11 mouse cellular contexts compared by ENCODE assay signal in genomic region chr15:37036481-37037156, GRCm38 (mm10). TPM values are rescaled to one million over a fixed set of nuclear protein-coding genes. Genes with fewer than 3 reads are reported as not detected.
DNase-seq lines count a peak whose midpoint lies in the region; ATAC-seq lines count a peak whose summit lies in the region.
"Had no signal": no experiment of that assay in that cellular context is flagged by ENCODE, and none has a peak within 500 bp of the region (broad histone marks: within the 10 kb centered on the region; RNA-seq: fewer than 3 reads in every experiment).

No protein-coding gene starts in this region.

- peak overlapping the region; percentile 68 for H3K27ac ChIP-seq in heart, embryonic 13.5 days (replicated peaks)
- H3K27ac ChIP-seq: limb, embryonic 15.5 days had no signal

- no peaks in the 10 kb centered on the region for H3K27me3 ChIP-seq in heart, embryonic 13.5 days (replicated peaks)
- H3K27me3 ChIP-seq: limb, embryonic 15.5 days had no signal

- H3K9me3 ChIP-seq in heart, embryonic 13.5 days = no peaks in the 10 kb centered on the region
- H3K9me3 ChIP-seq: limb, embryonic 15.5 days had no signal

- H3K4me3 ChIP-seq in heart, embryonic 13.5 days = no peak overlapping the region
- H3K4me3 ChIP-seq: limb, embryonic 15.5 days had no signal

- peaks cover 26% of the 10 kb centered on the region for H3K4me1 ChIP-seq in heart, embryonic 13.5 days

- no peaks in the 10 kb centered on the region for H3K36me3 ChIP-seq in heart, embryonic 13.5 days
- H3K36me3 ChIP-seq: limb, embryonic 15.5 days had no signal

- DNase-seq in adrenal gland, postnatal 14 days = peak; percentile 13
- no peak for DNase-seq in adrenal gland, postnatal 25 days
- DNase-seq in left cerebral cortex, adult 11 months (ENCODE audit: low spot score) = peak; percentile 47
- DNase-seq in left cerebral cortex, adult 8-10 months (ENCODE audit: low spot score in 2 of 2) = no peak
- peak; percentile 47 to 57 for DNase-seq in left cerebral cortex, postnatal 25 days (ENCODE audit: low spot score in 2 of 2)
- DNase-seq in T-cell, adult 2 months (ENCODE audit: low spot score) = no peak
- no peak for DNase-seq in retina, postnatal 1 day
- DNase-seq: gastrocnemius, postnatal 14 days; thymus, adult 18-20 months had no signal

- no peak overlapping the region for H3K9ac ChIP-seq in heart, embryonic 13.5 days
- H3K9ac ChIP-seq: limb, embryonic 15.5 days had no signal

- 31% methylated on average over 7 of the region's 7 CpGs for WGBS in heart, embryonic 13.5 days

- peak overlapping the region; percentile 25 for H3K4me2 ChIP-seq in heart, embryonic 13.5 days
- H3K4me2 ChIP-seq: limb, embryonic 15.5 days had no signal

- no peak for ATAC-seq in heart, embryonic 13.5 days (ENCODE audit: extremely low read depth, insufficient number of reproducible peaks, low FRiP score, low TSS enrichment)

- intact Hi-C loops in left cerebral cortex, postnatal 25 days (cut with DNase I) = no loop called here

RNA-seq across cellular contexts. Expression of gene Zfp706, which starts 29.0 kb away (rescaled TPM):
- total RNA-seq in adrenal gland, postnatal 14 days (2021) = 176 and 193 TPM in 2 replicates
- total RNA-seq in adrenal gland, postnatal 25 days (2021) = 164 and 201 TPM in 2 replicates
- total RNA-seq in left cerebral cortex, adult 8-10 months (2022) = 100 to 1,000 TPM; 193 to 250 (median 224) TPM
- polyA plus RNA-seq in heart, embryonic 13.5 days (2015; fragmentation: Nextera tagmentation; extraction: Ambion mirVana) = 426 and 458 TPM in 2 replicates
- total RNA-seq in left cerebral cortex, postnatal 25 days (2021) = 100 to 1,000 TPM; 233 to 234 TPM

Comparison
In these comparisons a context has a peak if more than half of its experiments do, and no peak if none do; other contexts are left out.
1. DNase-seq: peak in adrenal gland, postnatal 14 days (single experiment), left cerebral cortex, adult 11 months (single experiment) and left cerebral cortex, postnatal 25 days (2 of 2); none in adrenal gland, postnatal 25 days (single experiment), left cerebral cortex, adult 8-10 months (0 of 2), T-cell, adult 2 months (single experiment) and retina, postnatal 1 day (single experiment).